Mouse (Mus musculus): ENCODE data around the gene Olfr58. TPM values are rescaled to one million over a fixed set of nuclear protein-coding genes. Genes with fewer than 3 reads are reported as not detected.
"Not testable (repeated sequence)": the region's sequence is repeated elsewhere in the genome, so short reads cannot be mapped to it uniquely, and the experiment has no call there.

Gene Olfr58
- not detected for total RNA-seq (2021)

DNA sequence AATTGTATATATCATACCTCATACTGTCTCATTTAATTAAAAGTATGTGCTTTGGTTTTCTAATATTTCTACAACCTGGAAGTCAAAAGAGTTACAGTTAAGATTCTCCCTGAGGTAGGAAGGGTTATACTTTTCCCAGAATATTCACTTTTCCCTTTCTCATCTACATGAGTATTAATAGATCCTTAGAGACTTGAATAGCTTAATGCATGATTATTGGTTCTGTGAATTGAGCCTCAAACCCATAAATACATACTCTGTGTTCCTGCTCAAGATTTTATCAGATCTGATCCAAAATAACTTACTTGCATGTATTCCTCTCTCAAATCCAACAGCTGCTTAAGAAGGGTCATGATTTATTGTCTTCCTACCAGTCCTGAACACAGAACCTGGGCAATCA is at the start of gene Olfr58:
Gene Olfr58 (plus strand): TSS at position 301 of the 400 bp plus-strand sequence.
- no peak for DNase-seq

DNA sequence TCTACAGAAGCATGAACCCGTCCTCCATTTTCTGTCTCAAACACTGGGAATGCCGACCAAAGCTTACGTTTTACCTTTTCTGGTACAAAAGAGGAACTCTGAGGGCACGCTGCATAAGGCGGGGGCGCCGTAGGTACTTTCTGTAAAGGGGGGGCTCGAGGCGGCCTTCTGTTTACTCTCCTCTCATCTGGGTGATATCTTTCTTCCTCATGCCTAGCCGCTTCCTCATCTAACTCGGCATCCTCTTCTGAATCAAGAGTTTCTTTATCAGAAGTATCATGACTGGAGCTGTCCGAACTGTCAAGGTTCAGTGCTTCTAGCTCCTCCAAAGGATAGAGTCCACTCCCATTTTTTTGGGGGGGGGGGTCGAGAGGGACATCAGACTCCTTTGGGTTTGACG is 10.9 kb upstream of the Olfr58 start:
- DNase-seq = no peak

DNA sequence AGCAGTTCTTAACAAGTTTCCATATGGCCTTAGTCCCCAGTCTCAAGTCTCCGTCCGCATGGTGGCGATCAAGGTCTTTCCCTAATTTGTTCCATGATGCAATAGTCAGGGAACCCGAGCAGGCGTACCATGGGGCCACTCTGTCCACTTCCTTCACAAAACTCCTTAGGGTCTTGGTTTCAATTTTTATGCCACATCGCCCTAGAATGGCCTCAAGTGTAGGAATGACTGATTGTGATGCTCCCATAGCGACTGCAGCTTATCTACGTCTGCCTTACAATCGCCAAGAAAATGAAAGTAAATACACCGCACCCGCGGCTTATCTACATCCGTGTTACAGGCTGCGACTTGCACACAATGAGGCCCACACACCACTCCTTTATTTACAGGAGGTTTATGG is 10.4 kb upstream of the Olfr58 start:
- no peak for DNase-seq

DNA sequence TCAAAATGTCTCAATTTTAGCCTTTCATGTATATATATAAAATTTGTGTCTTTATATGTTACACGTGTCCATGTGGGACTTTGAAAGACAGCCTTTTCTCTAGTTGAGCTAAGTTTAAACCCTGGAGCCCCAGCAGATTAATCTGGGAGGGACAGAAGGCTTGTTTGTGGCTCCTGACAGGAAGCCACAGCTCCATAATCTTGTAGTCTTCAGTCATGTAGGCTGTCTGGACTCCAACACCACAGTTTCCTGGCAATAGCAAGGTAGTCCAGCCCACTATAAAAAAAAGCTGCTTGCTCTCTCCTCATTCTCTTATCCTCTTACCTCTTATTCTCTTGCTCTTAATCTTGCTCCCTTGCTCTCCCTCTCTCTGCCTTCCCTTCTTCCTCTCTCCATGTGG is 22.9 kb downstream of the Olfr58 start:
- DNase-seq = no peak

DNA sequence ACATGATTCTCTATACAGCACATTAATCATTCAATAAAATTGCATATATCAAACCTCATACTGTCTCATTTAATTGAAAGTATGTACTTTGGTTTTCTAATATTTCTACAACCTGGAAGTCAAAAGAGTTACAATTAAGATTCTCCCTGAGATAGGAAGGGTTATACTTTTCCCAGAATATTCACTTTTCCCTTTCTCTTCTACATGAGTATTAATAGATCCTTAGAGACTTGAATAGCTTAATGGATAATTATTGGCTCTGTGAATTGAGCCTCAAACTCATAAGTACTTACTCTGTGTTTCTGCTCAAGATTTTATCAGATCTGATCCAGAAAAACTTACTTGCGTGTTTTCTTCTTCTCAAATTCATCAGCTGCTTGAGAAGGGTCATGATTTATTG is 24.5 kb downstream of the Olfr58 start, which contains the start of gene Olfr859:
Gene Olfr859 (plus strand): TSS at position 301 of the 400 bp plus-strand sequence.
- DNase-seq = not testable (repeated sequence)

Other genes with a start within 250 kb of the Olfr58 start
- not detected for gene Olfr853, start 239.2 kb upstream of the Olfr58 start, total RNA-seq (2021)
- gene Olfr854, start 212.9 kb upstream of the Olfr58 start, total RNA-seq (2021) = not detected
- gene Olfr855, start 197.7 kb upstream of the Olfr58 start, total RNA-seq (2021) = not detected
- 10 to 100 TPM; 20.2 to 21.2 TPM for gene Zfp317, start 158.2 kb upstream of the Olfr58 start, total RNA-seq (2021)
- not detected for gene Olfr857, start 70.8 kb upstream of the Olfr58 start, total RNA-seq (2021)
- gene Olfr859, start 24.6 kb downstream of the Olfr58 start, total RNA-seq (2021) = not detected
- gene Olfr860, start 69.5 kb downstream of the Olfr58 start, total RNA-seq (2021) = not detected
- gene Olfr862, start 107.7 kb downstream of the Olfr58 start, total RNA-seq (2021) = not detected
- gene Olfr77, start 136.6 kb downstream of the Olfr58 start, total RNA-seq (2021) = not detected
- gene Olfr866, start 247.8 kb downstream of the Olfr58 start, total RNA-seq (2021) = not detected

Measured in layer of hippocampus, postnatal 36 days (tissue).